Mouse (Mus musculus) testis, adult 2 months (tissue): Measurements from ENCODE around the gene Syne2.

Experiments
- CTCF ChIP-seq: fragments of 200-500 bp; IDR thresholded peaks from 2 replicates; pipeline ENCODE4 v1.5.1; 2012; ENCODE audit warnings: low read depth, mild to moderate bottlenecking, inconsistent platforms, low read length, moderate library complexity; ENCODE audit not compliant: control insufficient read depth, insufficient read depth, insufficient replicate concordance
- POLR2A ChIP-seq: fragments of 200-500 bp; IDR thresholded peaks from 2 replicates; pipeline ENCODE4 v1.6.1; 2012; ENCODE audit warnings: low read depth, mild to moderate bottlenecking, inconsistent platforms, low read length, moderate library complexity; ENCODE audit not compliant: control insufficient read depth

DNA sequence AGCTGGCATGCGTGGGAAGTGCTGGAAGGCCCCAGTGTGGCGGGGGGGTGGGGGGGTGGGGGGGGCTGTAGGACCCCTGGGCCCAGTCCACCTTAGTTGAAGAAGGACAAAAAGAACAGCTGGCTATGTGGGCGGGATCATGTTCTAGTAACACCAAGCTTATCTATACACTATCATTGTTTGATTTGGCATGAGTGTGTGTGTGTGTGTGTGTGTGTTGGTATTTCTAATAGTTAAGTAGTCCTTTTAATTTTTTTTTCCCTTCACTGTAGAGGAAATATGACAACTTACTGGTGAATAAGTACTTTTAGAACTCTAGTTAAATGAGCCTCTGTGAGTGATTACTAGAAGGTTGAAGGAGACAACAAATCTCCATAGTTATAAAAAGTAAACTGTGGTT lies 230.0 kb downstream of the Syne2 start:
- no peak for TF ChIP-seq CTCF
- TF ChIP-seq POLR2A: no peak
